Mouse (Mus musculus): ENCODE measurements around the gene Cd300ld3.

DNA sequence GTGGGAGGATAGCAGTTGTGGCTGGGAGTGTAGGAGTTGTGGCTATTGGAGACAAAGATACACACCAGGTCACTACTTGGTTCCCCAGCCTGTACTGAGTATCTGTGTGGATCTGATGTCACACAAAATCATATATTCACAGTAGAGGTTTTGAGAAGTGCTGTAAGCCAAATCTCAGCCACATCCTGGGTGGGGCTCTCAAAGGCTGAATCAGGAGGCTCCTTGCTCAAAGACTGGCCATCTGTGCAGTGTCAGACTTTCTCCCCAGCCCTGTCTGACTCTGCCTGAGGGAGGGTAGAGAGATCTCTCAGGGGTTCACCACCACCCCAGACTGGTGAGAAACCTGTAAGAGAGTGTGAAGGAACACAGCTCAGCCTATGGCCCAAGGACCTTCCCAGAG lies 6.3 kb upstream of the Cd300ld3 start:
- TF ChIP-seq CTCF (IDR thresholded peaks at IDR 0.05; ENCODE audit: borderline replicate concordance, extremely low read depth, insufficient read depth, insufficient read length), result no peak
- TF ChIP-seq POLR2A (IDR thresholded peaks at IDR 0.05; ENCODE audit: borderline replicate concordance, extremely low read depth, insufficient read depth, insufficient read length, poor library complexity, severe bottlenecking), result no peak
